Mouse (Mus musculus): Measurements from ENCODE around the gene Rxra. TPM values are rescaled to one million over a fixed set of nuclear protein-coding genes. Genes with fewer than 3 reads are reported as not detected.

Rxra gene
- total and polyA plus RNA-seq, 2 experiments from 2014 or later: 2.1 to 19.3 TPM

GRCm38 (mm10) chr2:27809897-27810296 lies 133.7 kb downstream of the Rxra start:
- no peak overlapping the region for H3K27ac ChIP-seq (ENCODE audit: low read depth, low read length)
- no peaks in the 10 kb centered on the region for H3K36me3 ChIP-seq (ENCODE audit: insufficient read depth)
- DNase-seq (no peak), ATAC-seq (no peak)
- WGBS: 96% methylated on average over 4 of the region's 4 CpGs
- no peak overlapping the region for H3K4me2 ChIP-seq (ENCODE audit: low read depth)
- no peaks in the 10 kb centered on the region for H3K9me3 ChIP-seq (ENCODE audit: low read length)
- no peak overlapping the region for H3K9ac ChIP-seq
- no peaks in the 10 kb centered on the region for H3K4me1 ChIP-seq (ENCODE audit: insufficient read depth)
- no peaks in the 10 kb centered on the region for H3K27me3 ChIP-seq (ENCODE audit: insufficient read depth, low read length)
- no peak overlapping the region for H3K4me3 ChIP-seq (ENCODE audit: low read depth, low read length)
- no peak for TF ChIP-seq CTCF (IDR thresholded peaks at IDR 0.05; ENCODE audit: low read depth)

Other genes starting within 250 kb of the Rxra start
- gene Vav2, start 249.4 kb upstream of the Rxra start, total RNA-seq (2014; rRNA removed): 39.3 and 39.6 TPM in 2 replicates
- 4.9 and 7.1 TPM in 2 replicates for gene Vav2, start 249.4 kb upstream of the Rxra start, polyA plus RNA-seq (2015; fragmentation: Nextera tagmentation; extraction: Ambion mirVana)
- 30.9 and 33.9 TPM in 2 replicates for gene Brd3os, start 234.1 kb upstream of the Rxra start, total RNA-seq (2014; rRNA removed)
- gene Brd3os, start 234.1 kb upstream of the Rxra start, polyA plus RNA-seq (2015; fragmentation: Nextera tagmentation; extraction: Ambion mirVana): 43.7 and 44.1 TPM in 2 replicates
- gene Brd3, start 168.8 kb upstream of the Rxra start, total RNA-seq (2014; rRNA removed): 40.4 and 58.5 TPM in 2 replicates
- gene Brd3, start 168.8 kb upstream of the Rxra start, polyA plus RNA-seq (2015; fragmentation: Nextera tagmentation; extraction: Ambion mirVana): 119 and 135 TPM in 2 replicates
- 49.4 and 53.6 TPM in 2 replicates for gene Wdr5, start 161.3 kb upstream of the Rxra start, total RNA-seq (2014; rRNA removed)
- 28.9 and 35.0 TPM in 2 replicates for gene Wdr5, start 161.3 kb upstream of the Rxra start, polyA plus RNA-seq (2015; fragmentation: Nextera tagmentation; extraction: Ambion mirVana)
- 9.0 and 23.6 TPM in 2 replicates for gene Col5a1, start 210.0 kb downstream of the Rxra start, total RNA-seq (2014; rRNA removed)
- 3.4 and 4.8 TPM in 2 replicates for gene Col5a1, start 210.0 kb downstream of the Rxra start, polyA plus RNA-seq (2015; fragmentation: Nextera tagmentation; extraction: Ambion mirVana)

Data from forebrain, postnatal 0 days (tissue).